Mouse (Mus musculus) thymus, postnatal 14 days (tissue): ENCODE measurements around the gene Cipc.

Experiments
- DNase-seq: peaks from one replicate; pipeline ENCODE4 v3.0.0; 2021

The Cipc gene

DNA sequence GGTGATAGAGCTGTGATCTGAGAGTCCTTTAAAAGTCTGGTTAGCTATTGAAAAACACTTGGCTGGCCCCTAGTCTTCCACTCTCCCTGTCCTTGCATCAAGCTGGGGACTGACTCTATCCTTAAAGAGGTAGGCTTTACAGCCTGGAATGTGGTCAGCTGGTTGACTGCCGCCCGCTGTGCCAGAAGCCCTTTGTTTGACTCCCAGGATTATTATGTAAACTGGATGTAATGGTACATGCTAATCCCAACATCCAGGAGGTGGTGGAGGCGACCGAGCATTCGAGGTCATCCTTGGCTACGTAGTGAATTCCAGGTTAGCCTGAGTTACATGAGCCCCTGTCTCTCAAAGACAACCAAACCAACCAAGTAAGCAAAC, 14.3 kb upstream of the Cipc start:
- DNase-seq, result no peak

DNA sequence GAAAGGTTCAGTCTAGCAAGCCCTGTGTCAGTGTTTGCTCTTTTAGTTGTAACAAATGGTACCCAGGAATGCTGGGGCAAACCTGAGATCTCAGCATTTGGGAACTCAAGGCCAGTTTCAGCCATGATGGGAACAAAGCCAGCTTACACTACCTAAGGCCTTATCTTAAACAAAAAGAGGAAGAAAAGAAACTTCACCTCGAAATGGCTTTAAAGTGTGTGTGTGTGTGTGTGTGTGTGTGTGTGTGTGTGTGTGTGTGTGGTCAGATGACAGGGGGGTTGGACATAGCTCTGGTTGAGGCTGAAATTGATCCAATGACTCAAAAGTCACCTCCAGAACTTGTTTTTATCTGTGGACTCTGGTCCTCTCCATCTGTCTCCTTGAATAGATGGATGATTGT, 12.1 kb upstream of the Cipc start:
- no peak for DNase-seq

DNA sequence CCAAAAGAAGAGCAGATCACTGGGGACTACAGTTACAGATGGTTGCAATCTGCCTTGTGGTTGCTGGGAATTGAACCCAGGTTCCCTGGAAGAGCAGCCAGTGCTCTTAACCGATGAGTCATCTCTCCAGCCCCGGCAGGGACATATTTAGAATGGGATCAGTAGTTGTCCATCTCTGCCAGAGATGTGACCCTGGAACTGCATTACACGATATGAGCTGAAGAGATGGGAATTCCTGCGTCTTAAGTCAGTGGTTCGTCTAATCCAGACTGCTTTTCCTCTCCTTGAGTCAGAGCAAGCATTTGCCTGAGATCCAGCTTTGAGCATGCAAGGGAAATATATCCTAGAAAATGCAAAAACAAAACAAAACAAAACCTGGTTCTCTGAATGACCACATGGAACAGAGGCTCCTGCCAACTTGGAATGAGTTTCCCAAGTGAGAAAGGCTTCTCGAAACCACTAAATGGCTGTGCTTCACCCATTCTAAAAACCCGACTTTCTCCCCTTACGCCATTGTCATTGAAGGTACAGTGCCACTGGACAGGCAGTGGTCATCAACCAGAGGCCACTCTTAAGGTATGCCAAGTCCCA, 11.1 kb upstream of the Cipc start:
- DNase-seq, result no peak

DNA sequence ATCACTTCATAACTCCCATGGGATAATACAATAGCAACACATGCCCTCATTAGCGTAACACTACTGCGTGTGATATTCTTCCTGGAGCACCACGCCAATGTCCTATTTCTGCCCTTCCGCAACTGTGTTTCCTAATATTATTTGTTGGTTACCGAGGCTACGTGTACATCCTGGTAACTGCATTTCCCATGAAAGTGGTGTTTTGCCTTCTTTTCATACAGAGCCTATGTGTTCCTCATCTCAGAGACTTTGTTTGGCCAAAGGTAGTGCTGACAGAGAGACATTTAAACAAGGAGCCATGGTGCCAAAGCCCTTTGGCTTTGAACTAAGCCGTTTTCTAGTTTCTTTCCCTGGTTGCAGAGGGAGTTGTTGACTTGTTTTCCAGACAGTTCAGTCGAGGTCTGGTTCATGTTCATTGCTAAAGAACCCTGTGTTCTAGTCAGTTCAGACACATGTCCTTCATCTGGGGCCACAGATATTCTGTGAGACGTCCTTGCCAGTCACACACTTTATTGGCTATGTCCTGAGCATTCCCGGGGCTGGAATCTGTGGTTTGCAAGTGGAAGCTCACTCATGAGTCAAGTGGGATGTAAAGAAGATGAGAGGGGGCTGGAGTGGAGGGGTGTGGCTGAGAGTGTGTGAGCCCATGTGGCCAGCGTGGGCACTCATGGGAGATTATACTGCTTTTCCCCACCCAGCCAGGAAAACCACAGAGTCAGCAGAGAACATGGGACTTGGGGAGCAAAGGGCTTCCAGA, 10.1 kb upstream of the Cipc start:
- no peak for DNase-seq

DNA sequence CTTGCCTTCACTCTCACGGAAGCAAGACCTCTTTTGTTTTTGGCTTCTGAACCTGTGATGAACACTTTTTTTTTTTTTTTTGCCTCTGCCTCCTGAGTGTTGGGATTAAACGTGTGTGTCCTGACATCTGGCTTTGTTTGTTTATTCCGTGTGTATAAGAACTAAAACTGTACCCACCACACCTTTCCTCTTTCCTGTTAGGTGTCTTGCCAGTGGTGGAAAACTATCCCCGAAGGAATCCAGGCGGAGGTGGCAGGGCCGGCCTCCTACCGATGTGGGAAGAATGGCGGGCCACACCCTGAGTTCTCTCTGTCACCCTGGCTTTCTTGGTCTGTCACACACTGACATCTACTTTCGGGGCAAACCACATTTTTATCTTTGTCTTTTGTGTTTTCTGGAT, 8.3 kb upstream of the Cipc start:
- no peak for DNase-seq

DNA sequence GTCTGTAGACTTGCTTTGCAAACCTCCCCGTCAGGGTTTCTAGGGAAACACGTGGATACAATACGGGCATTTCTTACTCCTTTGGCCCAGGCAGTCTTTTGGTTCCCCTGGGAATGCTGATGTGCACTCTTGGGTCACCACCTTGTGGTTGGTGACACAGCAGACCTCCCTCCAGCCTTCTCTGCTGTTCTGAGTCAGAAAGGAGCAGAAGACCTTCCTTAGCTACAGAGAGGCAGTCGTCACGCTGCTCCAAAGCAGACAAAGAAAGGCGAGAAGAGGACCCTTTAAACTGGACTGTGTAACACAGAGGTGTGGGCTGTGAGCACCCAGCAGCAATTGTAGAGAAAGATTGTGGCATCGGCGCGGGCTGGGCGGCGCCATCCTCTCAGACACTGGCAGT, 5.7 kb upstream of the Cipc start:
- no peak for DNase-seq

DNA sequence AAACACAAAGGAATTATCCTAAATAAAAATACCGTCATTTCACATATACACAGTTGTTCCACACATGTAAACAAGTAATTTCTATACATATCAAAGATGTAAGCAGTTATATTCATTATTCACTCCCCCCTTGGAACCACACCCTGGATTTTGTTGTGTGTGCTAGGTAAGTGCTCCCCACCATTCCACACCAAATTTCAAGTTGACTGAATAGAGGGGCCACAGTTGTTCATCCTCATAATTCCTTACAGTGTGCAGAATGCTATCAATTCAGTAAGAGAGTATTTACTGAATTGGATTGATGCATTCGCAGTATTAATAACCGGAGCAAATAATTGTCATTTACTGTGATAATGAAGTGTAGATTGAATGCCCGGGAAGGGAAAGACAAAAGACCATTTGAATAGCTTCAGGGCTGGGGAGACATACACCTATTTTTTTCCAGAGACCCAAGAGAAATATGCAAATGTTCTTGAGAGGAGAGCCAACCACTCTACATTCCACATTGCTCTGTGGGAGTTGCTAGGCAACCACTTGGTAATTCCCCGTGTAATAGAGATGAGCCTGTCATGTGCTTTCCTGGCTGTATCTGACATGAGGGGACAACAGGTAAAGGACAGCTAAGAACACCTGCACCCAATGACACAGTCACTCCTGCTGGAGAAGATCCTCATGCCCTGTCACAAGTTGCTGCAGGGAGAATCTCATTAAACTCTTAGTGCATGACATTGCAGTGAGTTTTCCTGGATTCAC, 4.9 kb upstream of the Cipc start:
- DNase-seq, result no peak

DNA sequence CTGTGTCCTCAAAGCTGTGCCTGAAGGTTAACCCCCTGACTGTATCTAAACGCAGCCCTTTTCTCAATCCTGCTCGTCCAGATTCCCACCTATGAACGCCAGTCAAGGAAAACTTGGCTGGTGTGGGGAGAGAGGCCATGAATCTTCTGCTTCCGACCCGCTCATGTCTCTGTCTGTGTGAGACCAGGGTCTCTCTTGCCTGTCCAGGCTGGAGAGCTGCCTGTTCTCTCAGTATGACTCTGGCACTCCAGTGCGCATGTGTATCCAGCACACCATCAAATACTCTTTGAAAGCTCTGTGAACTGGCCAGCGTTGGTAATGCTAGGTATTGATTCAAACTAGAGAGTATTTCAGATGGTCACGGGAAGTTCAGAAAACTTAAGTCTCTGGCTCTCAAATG, 3.4 kb upstream of the Cipc start:
- no peak for DNase-seq

DNA sequence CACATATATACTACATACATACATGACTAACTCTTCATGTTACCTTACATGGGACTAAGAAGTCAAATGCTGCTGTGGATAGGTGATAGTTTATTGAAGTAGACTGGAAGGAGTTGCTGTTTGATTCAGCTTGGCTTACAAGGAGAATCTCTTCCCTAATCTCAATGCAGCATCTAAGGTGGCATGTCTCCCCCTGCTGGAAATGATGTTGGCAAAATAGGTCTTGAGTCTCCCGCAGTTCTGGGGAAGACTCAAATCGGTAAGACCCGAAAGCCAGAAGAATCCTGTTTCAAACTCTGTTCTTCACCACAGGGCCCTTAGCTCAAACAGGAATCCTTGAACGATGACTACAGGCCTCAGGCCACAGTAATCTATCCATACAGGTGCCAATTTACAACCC, 1.7 kb upstream of the Cipc start:
- peak; percentile 80 for DNase-seq

DNA sequence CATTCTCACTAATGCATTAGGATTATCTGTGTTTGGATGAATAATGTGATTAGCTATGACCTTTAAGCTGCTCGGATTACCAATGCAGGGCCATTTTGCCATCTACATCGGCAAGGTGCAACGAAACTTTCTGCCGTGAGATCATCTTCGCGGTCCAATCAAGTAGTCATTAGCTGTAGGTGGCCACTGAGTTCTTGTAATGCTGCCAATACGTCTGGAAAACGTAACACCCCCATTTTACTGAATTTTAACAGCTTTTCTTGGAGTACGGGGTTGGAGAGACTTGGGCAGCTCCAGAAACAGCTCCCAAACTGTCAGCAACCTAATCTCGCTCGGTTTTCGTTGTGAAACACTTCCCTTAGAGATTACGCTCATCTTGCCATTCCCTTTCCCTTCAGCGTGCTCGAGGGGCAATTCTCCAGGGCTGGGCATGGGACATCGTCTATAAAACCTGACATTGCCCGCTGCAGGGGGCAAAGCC, 502 bp upstream of the Cipc start:
- no peak for DNase-seq

DNA sequence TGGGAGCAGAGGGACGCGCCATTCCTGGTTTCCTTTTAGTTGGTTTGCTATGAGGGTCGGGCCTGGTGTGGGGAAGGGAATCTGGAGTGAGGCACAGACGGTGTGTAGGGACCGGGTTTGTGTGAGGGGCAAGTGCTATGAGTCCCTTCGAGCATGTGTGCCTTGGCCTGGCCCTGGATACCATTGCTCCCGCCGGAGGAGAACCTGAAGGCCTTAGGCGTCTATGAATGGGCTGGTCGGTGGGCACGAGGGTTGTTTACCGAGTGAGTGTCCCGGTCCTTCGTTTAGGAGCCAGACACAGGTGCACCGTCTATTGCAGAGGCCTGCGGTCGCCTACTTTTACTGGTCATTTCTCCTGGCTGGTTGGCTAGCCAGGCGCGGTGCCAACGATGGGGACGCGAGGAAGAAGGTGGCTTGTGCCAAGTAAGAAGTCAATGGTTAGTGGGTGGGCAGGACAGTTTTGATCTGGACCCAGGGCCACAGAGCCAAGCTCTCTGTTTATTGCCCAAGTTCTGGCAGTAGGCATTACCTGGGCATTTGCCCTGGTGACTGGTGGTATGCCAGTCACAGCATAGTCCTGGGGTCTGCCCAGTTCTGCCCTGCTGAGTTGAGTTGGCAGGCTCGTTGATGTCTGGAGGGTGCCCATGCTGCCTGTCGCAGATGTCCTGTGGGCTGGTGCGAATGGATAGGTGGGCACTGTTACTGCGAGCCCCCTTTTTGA, 998 bp downstream of the Cipc start:
- no peak for DNase-seq

DNA sequence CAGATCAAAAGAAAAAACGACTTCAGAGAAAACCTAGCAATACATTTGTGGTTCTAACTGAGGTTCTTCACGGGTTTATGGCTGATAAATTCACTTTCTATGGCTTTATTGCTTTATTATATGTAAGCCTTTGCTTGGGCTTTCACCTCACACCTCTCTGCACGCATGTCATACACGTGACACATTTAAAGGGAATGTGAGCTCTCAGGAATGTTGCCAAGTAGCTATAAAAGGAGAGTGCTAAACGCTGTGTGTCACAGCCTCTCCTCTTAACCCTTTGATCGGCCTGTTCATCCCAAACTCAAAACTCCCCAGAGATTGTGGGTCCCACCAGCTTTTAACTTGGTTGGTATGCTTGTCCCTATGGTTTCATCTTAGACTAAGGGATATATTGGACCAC, 1.8 kb downstream of the Cipc start:
- DNase-seq, result no peak

DNA sequence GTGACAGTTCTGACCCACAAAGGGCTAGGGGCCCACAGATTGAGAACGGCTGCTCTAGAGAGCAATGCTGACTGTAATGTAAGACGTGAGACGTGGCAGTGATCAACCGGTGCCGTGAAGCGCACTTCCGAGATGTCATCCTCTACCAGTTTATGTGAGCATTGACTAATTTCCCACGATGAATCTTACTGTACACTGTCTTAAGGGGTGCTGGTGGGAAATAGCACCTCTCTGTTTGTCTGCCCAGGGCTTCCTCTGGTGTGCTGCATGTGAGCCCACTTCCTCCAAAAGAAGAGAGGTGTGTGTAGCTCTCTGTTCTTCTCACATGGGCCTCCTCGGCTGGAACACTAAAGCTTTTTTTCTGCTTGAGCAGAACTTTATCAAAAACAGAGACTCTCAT, 2.7 kb downstream of the Cipc start:
- DNase-seq, result peak; percentile 55

DNA sequence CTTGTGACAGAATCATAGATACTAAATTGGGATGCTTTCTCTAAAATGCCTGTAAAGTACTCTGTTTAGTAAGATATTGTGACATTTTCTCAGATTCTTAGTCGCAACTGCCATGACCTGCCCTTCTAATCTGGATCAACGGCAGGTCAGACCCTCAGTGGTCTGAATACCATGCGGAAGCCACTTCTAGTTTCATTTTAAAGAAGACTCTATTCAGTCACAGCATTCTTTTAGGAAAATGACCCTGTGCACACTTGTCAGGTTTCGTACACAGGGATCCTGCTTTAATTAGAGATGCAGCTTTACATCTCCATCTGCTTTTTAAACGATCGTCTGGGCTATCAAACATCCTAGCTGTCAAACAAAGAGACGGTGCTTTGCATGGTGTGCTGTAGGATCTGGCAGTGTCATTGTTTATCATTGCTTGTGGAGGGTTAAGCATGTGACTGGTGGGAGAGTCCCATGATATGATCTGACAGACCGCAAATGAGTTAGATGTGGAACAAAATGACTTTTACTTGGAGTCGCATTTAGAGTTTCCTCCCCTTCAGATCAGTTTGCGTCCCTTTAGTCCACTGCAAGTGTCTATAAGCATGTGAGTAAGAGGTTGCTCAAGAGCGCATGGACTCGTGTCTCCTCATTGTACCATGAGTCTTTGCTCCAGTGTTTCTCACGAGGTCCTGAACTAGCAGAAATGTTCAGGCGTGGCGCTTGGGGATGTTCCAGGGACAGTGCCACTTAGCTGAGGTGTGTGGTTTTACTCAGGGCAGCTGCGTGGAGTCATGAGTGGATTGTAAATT, 3.5 kb downstream of the Cipc start:
- peak; percentile 23 for DNase-seq

DNA sequence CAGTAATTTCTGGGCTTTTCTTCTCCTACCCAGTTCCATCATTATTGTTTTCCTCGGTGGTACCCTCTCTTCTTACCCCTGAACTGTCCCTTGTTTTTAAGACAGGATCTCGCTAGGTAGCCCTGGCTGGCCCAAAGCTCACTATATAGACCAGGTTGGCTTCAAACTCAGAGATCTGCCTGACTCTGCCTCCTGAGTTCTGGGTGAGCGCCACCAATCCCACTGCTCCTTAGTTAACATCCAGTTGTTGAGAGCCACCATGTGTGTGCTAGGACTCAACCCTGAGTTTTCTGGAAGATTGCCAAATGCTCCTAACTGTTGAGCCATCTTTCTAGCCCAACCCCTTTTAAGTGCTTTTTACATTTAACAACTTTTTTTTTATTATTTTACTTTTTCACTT, 4.1 kb downstream of the Cipc start:
- DNase-seq, result no peak

DNA sequence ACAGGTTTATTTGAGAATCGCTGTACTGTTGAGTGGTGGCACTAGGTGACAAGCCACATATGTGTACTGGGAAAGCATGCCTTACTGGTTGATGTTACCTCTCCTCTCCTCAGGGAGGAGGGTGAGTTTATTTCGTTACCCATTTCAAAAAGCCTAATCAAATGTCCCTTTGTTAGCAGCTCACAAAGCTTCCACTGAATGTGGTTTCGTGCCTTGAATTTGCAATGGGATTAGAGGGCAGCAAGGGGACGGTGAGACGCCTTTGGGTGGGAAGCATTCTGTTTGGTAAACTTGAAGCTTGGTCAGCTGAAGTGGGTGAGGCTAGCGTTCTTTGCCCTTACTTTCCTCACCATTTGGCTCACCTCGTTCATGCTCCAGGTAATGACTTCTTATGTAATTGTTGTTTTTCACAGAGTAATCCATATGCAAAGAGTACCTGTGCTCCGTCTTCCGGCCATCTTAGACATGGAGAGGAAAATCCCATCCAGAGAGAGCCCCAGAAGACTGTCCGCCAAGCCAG, 5.5 kb downstream of the Cipc start:
- DNase-seq, result no peak

DNA sequence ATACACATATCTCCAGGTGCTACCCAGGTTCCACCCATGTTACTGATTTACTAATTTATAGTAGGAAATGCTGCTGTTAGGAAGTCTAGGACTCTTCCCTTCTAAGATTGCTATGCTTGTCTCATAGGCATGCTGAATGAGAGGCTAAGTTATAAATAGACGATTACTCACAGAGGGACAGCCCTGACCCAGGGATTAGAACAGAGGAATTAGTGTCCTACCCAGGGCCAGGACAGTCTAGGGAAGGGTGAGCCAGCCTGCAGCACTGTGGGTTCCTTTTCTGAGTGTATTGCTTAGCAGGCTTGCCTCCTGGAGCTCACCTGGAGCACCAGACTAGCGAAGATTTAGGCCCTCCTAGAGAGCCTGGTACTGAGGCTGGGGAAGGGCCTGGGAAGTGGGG, 9.1 kb downstream of the Cipc start:
- DNase-seq, result no peak

DNA sequence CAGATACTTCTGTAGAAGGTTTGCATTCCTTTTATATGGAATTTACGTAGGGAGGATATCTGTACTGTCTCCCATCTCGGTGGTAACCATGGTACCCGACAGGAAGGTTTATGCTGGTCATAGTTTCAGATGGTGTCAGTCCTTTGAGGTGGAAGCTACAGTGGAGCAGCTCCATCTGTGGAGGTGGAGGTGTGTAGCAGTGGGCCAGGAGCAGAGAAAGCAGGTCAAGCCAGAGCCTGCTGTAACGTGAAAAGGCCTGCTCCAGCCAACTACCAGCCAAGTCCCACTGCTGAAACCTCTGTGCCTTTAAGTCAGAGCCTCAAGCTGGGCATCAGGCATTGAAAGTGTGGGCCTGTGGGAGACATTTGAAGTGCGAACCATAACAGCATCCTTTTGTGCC, 11.7 kb downstream of the Cipc start:
- no peak for DNase-seq

DNA sequence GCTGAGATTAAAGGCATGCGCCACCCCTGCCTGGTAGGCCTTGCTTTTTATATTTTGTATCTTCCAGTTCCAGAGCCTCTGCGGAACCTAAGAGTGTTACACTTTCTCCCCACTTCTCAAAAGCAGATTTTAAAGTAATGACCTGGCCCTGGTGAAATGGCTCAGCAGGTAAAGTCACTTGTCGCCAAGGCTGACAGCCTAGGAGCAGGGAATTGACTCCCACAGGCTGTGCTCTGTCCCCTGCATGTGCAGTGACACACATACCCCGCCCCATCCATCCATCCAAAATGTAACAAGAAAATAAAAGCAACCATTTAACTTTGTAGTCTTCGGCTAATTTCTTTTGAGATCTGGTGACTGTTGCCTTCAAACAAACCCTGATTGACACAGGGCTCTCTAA, 12.8 kb downstream of the Cipc start:
- no peak for DNase-seq

DNA sequence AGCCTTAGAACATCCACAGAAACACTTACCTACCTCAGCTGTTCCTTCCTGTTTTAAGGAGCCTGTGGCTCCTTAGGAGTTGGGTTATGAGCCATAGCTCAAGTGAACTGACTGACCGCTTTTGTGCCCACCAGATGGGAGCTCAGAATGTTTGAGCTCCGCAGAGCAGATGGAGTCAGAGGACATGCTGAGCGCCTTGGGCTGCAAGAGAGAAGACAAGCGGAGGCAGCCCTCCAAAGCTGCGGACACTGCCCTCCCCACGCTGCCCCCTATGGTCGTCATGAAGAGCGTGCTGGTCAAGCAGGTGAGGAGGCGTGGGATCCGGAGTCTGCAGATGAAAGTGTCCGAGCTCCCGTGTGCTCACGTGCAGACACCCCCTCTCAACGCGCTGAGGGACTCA, 13.3 kb downstream of the Cipc start:
- DNase-seq, result no peak

DNA sequence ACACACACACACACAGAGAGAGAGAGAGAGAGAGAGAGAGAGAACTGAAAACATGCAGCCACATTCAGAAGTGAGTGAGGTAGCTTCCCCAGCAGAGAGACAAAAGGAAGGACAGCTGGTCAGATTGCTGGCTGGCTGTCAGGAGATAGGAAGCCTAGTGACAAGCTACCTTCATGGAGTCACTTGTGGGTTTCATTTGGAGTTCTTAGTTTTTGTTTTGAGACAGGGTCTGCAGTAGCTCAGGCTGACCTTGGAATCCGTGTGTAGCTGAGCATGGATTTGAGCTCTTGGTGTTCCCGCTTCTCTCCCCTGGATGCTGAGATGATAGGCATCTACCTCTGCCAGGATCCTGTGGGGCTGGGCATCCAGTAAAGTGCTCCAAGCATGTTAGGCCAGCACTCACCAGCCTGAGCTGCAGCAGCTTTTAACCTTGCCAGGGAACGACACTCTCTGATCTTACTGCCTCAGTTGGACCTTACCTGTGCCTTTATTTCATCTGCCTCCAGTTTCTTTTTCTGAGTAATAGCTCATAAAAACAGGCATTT, 14.0 kb downstream of the Cipc start:
- no peak for DNase-seq
